Comparison of ENCODE assay signal across 8 mouse cellular contexts in the genomic region with DNA sequence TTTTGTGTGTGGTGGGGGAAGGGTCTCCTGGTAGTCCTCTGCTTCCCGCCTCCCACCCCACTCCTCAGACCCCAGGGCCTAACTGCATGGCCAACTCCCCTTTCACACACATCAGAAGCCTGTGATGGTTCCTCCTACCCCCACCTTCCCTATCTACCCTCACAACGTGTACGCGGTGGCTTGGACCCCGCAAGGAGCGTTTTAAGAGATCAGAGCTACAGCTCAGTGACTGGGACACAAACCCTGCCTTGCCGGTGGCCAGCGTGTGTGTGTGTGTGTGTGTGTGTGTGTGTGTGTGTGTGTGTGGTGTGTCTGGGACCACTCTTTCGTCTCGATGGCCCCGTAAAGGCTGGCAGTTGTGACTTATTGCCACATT. TPM values are rescaled to one million over a fixed set of nuclear protein-coding genes. Genes with fewer than 3 reads are reported as not detected.
A peak's percentile ranks its signal among the peaks of the same experiment; 100 is the strongest.
DNase-seq lines count a peak whose midpoint lies in the region; ATAC-seq and TF ChIP-seq lines count a peak whose summit lies in the region.

No protein-coding gene starts in this region.

- peaks cover 36% of the 10 kb centered on the region for H3K27me3 ChIP-seq in megakaryocyte, embryonic 14.5 days (replicated peaks)
- H3K27me3 ChIP-seq in limb, embryonic 11.5 days (ENCODE audit: control insufficient read depth, insufficient read depth, low read length) = no peaks in the 10 kb centered on the region; the same call in 1 of the 2 replicates

- peak overlapping the region; percentile 67 for H3K9ac ChIP-seq in limb, embryonic 11.5 days (ENCODE audit: low read length)

- ATAC-seq in cerebellum, adult (ENCODE audit: insufficient number of reproducible peaks, low FRiP score, low TSS enrichment) = 0 out of 2 replicates have a peak, but pooled peaks have one; percentile 13
- ATAC-seq in megakaryocyte, adult 5-6 weeks (ENCODE audit: poor library complexity, severe bottlenecking) = no peak
- peak; percentile 27; the same call in 1 of the 2 replicates for ATAC-seq in limb, embryonic 11.5 days (ENCODE audit: insufficient number of reproducible peaks, low FRiP score, low TSS enrichment, low read depth)

- TF ChIP-seq CTCF in olfactory bulb, adult 2 months (IDR thresholded peaks at IDR 0.05; ENCODE audit: insufficient read depth, low read depth, low read length) = no peak

- no peak for DNase-seq in cerebellum, adult 11-12 months
- no peak for DNase-seq in limb, embryonic 11.5 days (ENCODE audit: low spot score)
- no peak for DNase-seq in urinary bladder, postnatal 10 days (ENCODE audit: low spot score)
- no peak for DNase-seq in lung, adult 18-20 months

- H3K4me3 ChIP-seq in megakaryocyte, embryonic 14.5 days (replicated peaks) = peak overlapping the region; percentile 90
- peak overlapping the region; percentile 74 for H3K4me3 ChIP-seq in limb, embryonic 11.5 days (ENCODE audit: low read depth, low read length)
- peak overlapping the region; percentile 75 for H3K4me3 ChIP-seq in olfactory bulb, adult 2 months (ENCODE audit: insufficient read depth, low read depth, low read length)

- H3K4me2 ChIP-seq in limb, embryonic 11.5 days (ENCODE audit: low read depth, severe bottlenecking) = peak overlapping the region; percentile 95

- H3K4me1 ChIP-seq in megakaryocyte, embryonic 14.5 days = peaks cover 18% of the 10 kb centered on the region
- H3K4me1 ChIP-seq in limb, embryonic 11.5 days (ENCODE audit: control insufficient read depth, insufficient read depth, low read length) = peaks cover 2% of the 10 kb centered on the region; the same call in 1 of the 2 replicates
- H3K4me1 ChIP-seq in olfactory bulb, adult 2 months (ENCODE audit: control insufficient read depth, insufficient read depth, low read length) = no peaks in the 10 kb centered on the region

- H3K9me3 ChIP-seq in megakaryocyte, embryonic 14.5 days = no peaks in the 10 kb centered on the region
- H3K9me3 ChIP-seq in limb, embryonic 11.5 days (ENCODE audit: control insufficient read depth, low read length) = no peaks in the 10 kb centered on the region

- 3% methylated on average over 11 of the region's 11 CpGs for WGBS in limb, embryonic 11.5 days
- 2% methylated on average over 11 of the region's 11 CpGs for WGBS in olfactory bulb, adult 2 months

- no peak for TF ChIP-seq POLR2A in olfactory bulb, adult 2 months (IDR thresholded peaks at IDR 0.05; ENCODE audit: insufficient read depth, low read depth, low read length)

- no peak overlapping the region for H3K27ac ChIP-seq in limb, embryonic 11.5 days (replicated peaks; ENCODE audit: low read depth, low read length)
- H3K27ac ChIP-seq in olfactory bulb, adult 2 months (ENCODE audit: insufficient read depth, low read depth, low read length) = no peak overlapping the region

- H3K36me3 ChIP-seq in megakaryocyte, embryonic 14.5 days (replicated peaks; ENCODE audit: low read length) = no peaks in the 10 kb centered on the region
- H3K36me3 ChIP-seq in limb, embryonic 11.5 days (ENCODE audit: control insufficient read depth, insufficient read depth, low read length) = no peaks in the 10 kb centered on the region

RNA-seq across cellular contexts. Expression of gene Camsap3, which starts 1.2 kb away (rescaled TPM):
- 0.36 TPM in 1 of 2 replicates, not detected in the other for polyA plus RNA-seq in megakaryocyte, embryonic 14.5 days (2012; ENCODE audit: insufficient read depth, low replicate concordance)
- total RNA-seq in megakaryocyte, adult 5-6 weeks (2015) = 0.05 and 0.45 TPM in 2 replicates
- total RNA-seq in megakaryocyte, adult 5-6 weeks (2017) = 0.08 TPM in 1 of 2 replicates, not detected in the other
- 6.0 and 7.4 TPM in 2 replicates for polyA plus RNA-seq in limb, embryonic 11.5 days (2014; fragmentation: Nextera tagmentation; extraction: Ambion mirVana)
- polyA plus RNA-seq in olfactory bulb, adult 2 months (2012; ENCODE audit: insufficient read depth, insufficient read length, low replicate concordance, missing spikeins) = not detected in 2 replicates

RNA-seq across cellular contexts. Expression of gene C330021F23Rik, which starts 20.5 kb away (rescaled TPM):
- not detected in 2 replicates for polyA plus RNA-seq in megakaryocyte, embryonic 14.5 days (2012; ENCODE audit: insufficient read depth, low replicate concordance)
- total RNA-seq in megakaryocyte, adult 5-6 weeks (2015) = not detected in 2 replicates
- not detected in 2 replicates for total RNA-seq in megakaryocyte, adult 5-6 weeks (2017)
- polyA plus RNA-seq in limb, embryonic 11.5 days (2014; fragmentation: Nextera tagmentation; extraction: Ambion mirVana) = 3.9 and 4.1 TPM in 2 replicates
- polyA plus RNA-seq in olfactory bulb, adult 2 months (2012; ENCODE audit: insufficient read depth, insufficient read length, low replicate concordance, missing spikeins) = not detected in 2 replicates

RNA-seq across cellular contexts. Expression of gene Xab2, which starts 32.9 kb away (rescaled TPM):
- 35.4 and 48.4 TPM in 2 replicates for polyA plus RNA-seq in megakaryocyte, embryonic 14.5 days (2012; ENCODE audit: insufficient read depth, low replicate concordance)
- total RNA-seq in megakaryocyte, adult 5-6 weeks (2015) = 13.2 and 17.4 TPM in 2 replicates
- 43.0 and 44.1 TPM in 2 replicates for total RNA-seq in megakaryocyte, adult 5-6 weeks (2017)
- polyA plus RNA-seq in limb, embryonic 11.5 days (2014; fragmentation: Nextera tagmentation; extraction: Ambion mirVana) = 61.3 and 68.1 TPM in 2 replicates
- not detected in 2 replicates for polyA plus RNA-seq in olfactory bulb, adult 2 months (2012; ENCODE audit: insufficient read depth, insufficient read length, low replicate concordance, missing spikeins)

RNA-seq across cellular contexts. Expression of gene Pet100, which starts 33.1 kb away (rescaled TPM):
- polyA plus RNA-seq in megakaryocyte, embryonic 14.5 days (2012; ENCODE audit: insufficient read depth, low replicate concordance) = 58.2 and 85.9 TPM in 2 replicates
- total RNA-seq in megakaryocyte, adult 5-6 weeks (2015) = 145 and 169 TPM in 2 replicates
- total RNA-seq in megakaryocyte, adult 5-6 weeks (2017) = 244 and 284 TPM in 2 replicates
- polyA plus RNA-seq in limb, embryonic 11.5 days (2014; fragmentation: Nextera tagmentation; extraction: Ambion mirVana) = 106 and 107 TPM in 2 replicates
- polyA plus RNA-seq in olfactory bulb, adult 2 months (2012; ENCODE audit: insufficient read depth, insufficient read length, low replicate concordance, missing spikeins) = not detected in 2 replicates

RNA-seq across cellular contexts. Expression of gene Pcp2, which starts 37.1 kb away (rescaled TPM):
- 11.1 TPM in 1 of 2 replicates, not detected in the other for polyA plus RNA-seq in megakaryocyte, embryonic 14.5 days (2012; ENCODE audit: insufficient read depth, low replicate concordance)
- not detected in 2 replicates for total RNA-seq in megakaryocyte, adult 5-6 weeks (2015)
- not detected in 2 replicates for total RNA-seq in megakaryocyte, adult 5-6 weeks (2017)
- polyA plus RNA-seq in limb, embryonic 11.5 days (2014; fragmentation: Nextera tagmentation; extraction: Ambion mirVana) = 2.6 and 4.5 TPM in 2 replicates
- not detected in 2 replicates for polyA plus RNA-seq in olfactory bulb, adult 2 months (2012; ENCODE audit: insufficient read depth, insufficient read length, low replicate concordance, missing spikeins)
